Mouse (Mus musculus): ENCODE measurements around the gene Cmss1. TPM values are rescaled to one million over a fixed set of nuclear protein-coding genes. Genes with fewer than 3 reads are reported as not detected.

Cmss1 gene
- polyA plus RNA-seq, 1 experiment: 26.5 TPM

GRCm38 (mm10) chr16:57438288-57438685, 168.4 kb downstream of the Cmss1 start:
- TF ChIP-seq TCF3 (IDR thresholded peaks at IDR 0.05; ENCODE audit: insufficient read length, low read depth): no peak
- Histone ChIP-seq H3K4me2 (ENCODE audit: low read depth) (peak overlapping the region; percentile 68), H3K4me3 (no peak overlapping the region), H3K36me3 (ENCODE audit: control insufficient read depth, insufficient read depth) (no peaks in the 10 kb centered on the region), H3K79me2 (ENCODE audit: control insufficient read depth, insufficient read depth) (no peaks in the 10 kb centered on the region), H3ac (ENCODE audit: control insufficient read depth, insufficient read length) (no peak overlapping the region), H3K27me3 (ENCODE audit: control insufficient read depth, insufficient read depth, insufficient read length) (no peaks in the 10 kb centered on the region)

GRCm38 (mm10) chr16:57437523-57438287, 169.0 kb downstream of the Cmss1 start:
- Histone ChIP-seq H3K4me2 (ENCODE audit: low read depth) (peak overlapping the region; percentile 68), H3K36me3 (ENCODE audit: control insufficient read depth, insufficient read depth) (no peaks in the 10 kb centered on the region), H3K79me2 (ENCODE audit: control insufficient read depth, insufficient read depth) (no peaks in the 10 kb centered on the region), H3K27me3 (ENCODE audit: control insufficient read depth, insufficient read depth, insufficient read length) (no peaks in the 10 kb centered on the region), H3ac (ENCODE audit: control insufficient read depth, insufficient read length) (no peak overlapping the region), H3K4me3 (no peak overlapping the region)
- no peak for TF ChIP-seq TCF3 (IDR thresholded peaks at IDR 0.05; ENCODE audit: insufficient read length, low read depth)
- no peak for TF ChIP-seq POLR2A (IDR thresholded peaks at IDR 0.05; ENCODE audit: insufficient read length, low read depth)
- TF ChIP-seq TCF12 (IDR thresholded peaks at IDR 0.05; ENCODE audit: insufficient read depth, poor library complexity, severe bottlenecking): no peak
- TF ChIP-seq CEBPB (IDR thresholded peaks at IDR 0.05; ENCODE audit: insufficient read depth, poor library complexity, severe bottlenecking): no peak
- no peak for TF ChIP-seq MAX (IDR thresholded peaks at IDR 0.05; ENCODE audit: low read depth)
- TF ChIP-seq USF1 (IDR thresholded peaks at IDR 0.05; ENCODE audit: low read depth): no peak
- TF ChIP-seq POLR2AphosphoS2 (IDR thresholded peaks at IDR 0.05; ENCODE audit: insufficient read length, low read depth): no peak
- no peak for TF ChIP-seq MYOD1 (IDR thresholded peaks at IDR 0.05; ENCODE audit: control insufficient read depth in 1 of 3, insufficient read length in 2 of 3, low read depth in 2 of 3)
- TF ChIP-seq REST (IDR thresholded peaks at IDR 0.05; ENCODE audit: insufficient read depth, insufficient read length): no peak
- no peak for TF ChIP-seq SRF (IDR thresholded peaks at IDR 0.05; ENCODE audit: control insufficient read depth, insufficient read length, low read depth)
- TF ChIP-seq E2F4 (IDR thresholded peaks at IDR 0.05; ENCODE audit: insufficient read depth): no peak
- TF ChIP-seq MYOG (IDR thresholded peaks at IDR 0.05; ENCODE audit: control insufficient read depth in 1 of 3, insufficient read depth in 1 of 3, insufficient read length in 2 of 3, low read depth in 2 of 3): no peak

- Histone ChIP-seq H3K4me2 (ENCODE audit: low read depth) (no peak overlapping the region), H3K36me3 (ENCODE audit: control insufficient read depth, insufficient read depth) (no peaks in the 10 kb centered on the region), H3ac (ENCODE audit: control insufficient read depth, insufficient read length) (no peak overlapping the region), H3K4me3 (no peak overlapping the region), H3K79me2 (ENCODE audit: control insufficient read depth, insufficient read depth) (no peaks in the 10 kb centered on the region), H3K27me3 (ENCODE audit: control insufficient read depth, insufficient read depth, insufficient read length) (no peaks in the 10 kb centered on the region)
- TF ChIP-seq E2F4 (IDR thresholded peaks at IDR 0.05; ENCODE audit: insufficient read depth) (no peak), TCF3 (IDR thresholded peaks at IDR 0.05; ENCODE audit: insufficient read length, low read depth) (no peak), CEBPB (IDR thresholded peaks at IDR 0.05; ENCODE audit: insufficient read depth, poor library complexity, severe bottlenecking) (no peak), POLR2A (IDR thresholded peaks at IDR 0.05; ENCODE audit: insufficient read length, low read depth) (no peak), USF1 (IDR thresholded peaks at IDR 0.05; ENCODE audit: low read depth) (no peak), MYOD1 (IDR thresholded peaks at IDR 0.05; ENCODE audit: control insufficient read depth in 1 of 3, insufficient read length in 2 of 3, low read depth in 2 of 3) (no peak), SRF (IDR thresholded peaks at IDR 0.05; ENCODE audit: control insufficient read depth, insufficient read length, low read depth) (no peak), TCF12 (IDR thresholded peaks at IDR 0.05; ENCODE audit: insufficient read depth, poor library complexity, severe bottlenecking) (no peak), POLR2AphosphoS2 (IDR thresholded peaks at IDR 0.05; ENCODE audit: insufficient read length, low read depth) (no peak), REST (IDR thresholded peaks at IDR 0.05; ENCODE audit: insufficient read depth, insufficient read length) (no peak)
Measured at GRCm38 (mm10) chr16:57434640-57435039, 172.0 kb downstream of the Cmss1 start.

DNA sequence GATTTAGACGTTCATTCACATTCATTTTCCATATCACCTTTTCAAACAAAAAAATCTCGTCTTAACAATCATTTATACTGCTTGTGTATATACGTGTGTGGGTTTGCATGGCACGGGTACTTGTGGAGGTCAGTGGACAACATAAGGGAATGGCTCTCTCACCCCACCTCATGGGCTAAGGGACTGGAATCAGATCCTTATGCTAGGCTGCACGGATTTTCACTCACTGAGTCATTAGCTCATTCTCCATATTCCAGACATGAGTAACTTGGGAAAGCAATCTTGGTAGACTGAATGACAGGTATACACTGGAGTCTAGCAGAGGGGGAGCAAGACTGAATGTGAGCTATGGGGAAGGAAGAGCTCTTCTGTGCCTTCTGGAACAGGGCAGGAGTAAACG, 173.0 kb downstream of the Cmss1 start:
- Histone ChIP-seq H3ac (ENCODE audit: control insufficient read depth, insufficient read length) (no peak overlapping the region), H3K4me2 (ENCODE audit: low read depth) (no peak overlapping the region), H3K27me3 (ENCODE audit: control insufficient read depth, insufficient read depth, insufficient read length) (no peaks in the 10 kb centered on the region), H3K4me3 (no peak overlapping the region), H3K79me2 (ENCODE audit: control insufficient read depth, insufficient read depth) (no peaks in the 10 kb centered on the region), H3K36me3 (ENCODE audit: control insufficient read depth, insufficient read depth) (no peaks in the 10 kb centered on the region)
- TF ChIP-seq USF1 (IDR thresholded peaks at IDR 0.05; ENCODE audit: low read depth) (no peak), POLR2AphosphoS2 (IDR thresholded peaks at IDR 0.05; ENCODE audit: insufficient read length, low read depth) (no peak), MAX (IDR thresholded peaks at IDR 0.05; ENCODE audit: low read depth) (no peak), E2F4 (IDR thresholded peaks at IDR 0.05; ENCODE audit: insufficient read depth) (no peak), TCF3 (IDR thresholded peaks at IDR 0.05; ENCODE audit: insufficient read length, low read depth) (no peak), MYOG (IDR thresholded peaks at IDR 0.05; ENCODE audit: control insufficient read depth in 1 of 3, insufficient read depth in 1 of 3, insufficient read length in 2 of 3, low read depth in 2 of 3) (no peak), REST (IDR thresholded peaks at IDR 0.05; ENCODE audit: insufficient read depth, insufficient read length) (no peak), CEBPB (IDR thresholded peaks at IDR 0.05; ENCODE audit: insufficient read depth, poor library complexity, severe bottlenecking) (no peak), SRF (IDR thresholded peaks at IDR 0.05; ENCODE audit: control insufficient read depth, insufficient read length, low read depth) (no peak), MYOD1 (IDR thresholded peaks at IDR 0.05; ENCODE audit: control insufficient read depth in 1 of 3, insufficient read length in 2 of 3, low read depth in 2 of 3) (no peak), POLR2A (IDR thresholded peaks at IDR 0.05; ENCODE audit: insufficient read length, low read depth) (no peak), TCF12 (IDR thresholded peaks at IDR 0.05; ENCODE audit: insufficient read depth, poor library complexity, severe bottlenecking) (no peak)

DNA sequence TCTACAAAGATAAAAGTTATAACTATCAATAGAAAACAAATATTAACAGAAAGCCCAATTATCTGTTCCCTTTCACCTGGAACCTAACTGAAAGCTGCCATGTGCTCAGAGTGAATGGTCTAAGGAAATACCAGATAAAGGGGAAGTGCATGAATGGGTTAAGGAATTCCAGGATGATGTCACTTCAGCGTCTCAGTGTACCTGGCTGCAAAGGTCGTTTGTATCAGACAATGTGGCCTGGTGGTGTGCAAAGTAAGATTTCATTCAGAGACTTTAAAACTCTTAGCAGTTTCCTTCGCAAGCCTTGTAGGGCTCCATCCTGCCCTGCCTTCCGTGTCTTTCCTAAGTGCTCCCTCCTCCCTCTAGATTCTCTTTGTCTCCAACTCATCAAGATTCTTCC, 173.5 kb downstream of the Cmss1 start:
- Histone ChIP-seq H3K27me3 (ENCODE audit: control insufficient read depth, insufficient read depth, insufficient read length) (no peaks in the 10 kb centered on the region), H3K79me2 (ENCODE audit: control insufficient read depth, insufficient read depth) (no peaks in the 10 kb centered on the region), H3K4me3 (no peak overlapping the region), H3K36me3 (ENCODE audit: control insufficient read depth, insufficient read depth) (no peaks in the 10 kb centered on the region), H3ac (ENCODE audit: control insufficient read depth, insufficient read length) (no peak overlapping the region), H3K4me2 (ENCODE audit: low read depth) (no peak overlapping the region)
- no peak for TF ChIP-seq USF1 (IDR thresholded peaks at IDR 0.05; ENCODE audit: low read depth)
- TF ChIP-seq POLR2A (IDR thresholded peaks at IDR 0.05; ENCODE audit: insufficient read length, low read depth): no peak
- TF ChIP-seq MAX (IDR thresholded peaks at IDR 0.05; ENCODE audit: low read depth): no peak
- no peak for TF ChIP-seq MYOG (IDR thresholded peaks at IDR 0.05; ENCODE audit: control insufficient read depth in 1 of 3, insufficient read depth in 1 of 3, insufficient read length in 2 of 3, low read depth in 2 of 3)
- TF ChIP-seq POLR2AphosphoS2 (IDR thresholded peaks at IDR 0.05; ENCODE audit: insufficient read length, low read depth): no peak

Measured in myocyte (in vitro differentiated cells).